Mouse (Mus musculus) hindbrain, embryonic 13.5 days (tissue): Measurements from ENCODE around the gene Kcns1. TPM values are rescaled to one million over a fixed set of nuclear protein-coding genes. Genes with fewer than 3 reads are reported as not detected.
"Not testable (repeated sequence)": the region's sequence is repeated elsewhere in the genome, so short reads cannot be mapped to it uniquely, and the experiment has no call there.

Experiments used
- ATAC-seq: fragments of 200-750 bp; cut with Nextera tagmentation; 2 replicates; pipeline ENCODE4 v1.8.0; 2017; ENCODE audit warnings: moderate TSS enrichment; ENCODE audit not compliant: low FRiP score
- H3K27ac ChIP-seq: fragments of 300-500 bp; sonication (generic); 2 replicates; pipeline ENCODE4 v1.5.1; 2015; ENCODE audit warnings: inconsistent platforms, mild to moderate bottlenecking, moderate library complexity
- H3K27me3 ChIP-seq: fragments of 300-500 bp; sonication (generic); 2 replicates; pipeline ENCODE4 v1.6.1; 2015; ENCODE audit warnings: mild to moderate bottlenecking, inconsistent platforms
- H3K36me3 ChIP-seq: fragments of 300-500 bp; sonication (generic); 2 replicates; pipeline ENCODE4 v1.6.1; 2015; ENCODE audit warnings: mild to moderate bottlenecking, inconsistent platforms
- H3K4me1 ChIP-seq: fragments of 300-500 bp; sonication (generic); replicated peaks from 2 replicates; pipeline ENCODE4 v1.6.1; 2015; ENCODE audit warnings: inconsistent platforms
- H3K4me2 ChIP-seq: fragments of 300-500 bp; sonication (generic); 2 replicates; pipeline ENCODE4 v1.6.1; 2015; ENCODE audit warnings: inconsistent platforms, mild to moderate bottlenecking, moderate library complexity
- H3K4me3 ChIP-seq: fragments of 300-500 bp; sonication (generic); 2 replicates; pipeline ENCODE4 v1.5.1; 2015; ENCODE audit warnings: mild to moderate bottlenecking, inconsistent platforms
- H3K9ac ChIP-seq: fragments of 300-500 bp; sonication (generic); 2 replicates; pipeline ENCODE4 v1.6.1; 2015; ENCODE audit warnings: mild to moderate bottlenecking, inconsistent platforms
- H3K9me3 ChIP-seq: fragments of 300-500 bp; sonication (generic); 2 replicates; pipeline ENCODE4 v1.6.1; 2016; ENCODE audit warnings: inconsistent platforms
- WGBS: fragments of 180-500 bp; shearing (Covaris S2); methylation state at CpG from one replicate; pipeline ENCODE4 v1.1.7; 2015; 5-methylcytosine and 5-hydroxymethylcytosine counted together
- polyA plus RNA-seq: library from polyadenylated mRNA; unstranded; fragments of >200 nt; fragmentation: Nextera tagmentation; extraction: Ambion mirVana; gene quantifications from 2 replicates; pipeline ENCODE4 v1.2.1, GENCODE M21; 2015

The Kcns1 gene
- 0.17 and 0.41 TPM in 2 replicates for polyA plus RNA-seq

GRCm38 (mm10) chr2:164170902-164171301 is at the start of gene Kcns1:
Kcns1 (minus strand) TSS chr2:164171113.
- Histone ChIP-seq H3K27me3 (peaks cover 87% of the 10 kb centered on the region), H3K9me3 (no peaks in the 10 kb centered on the region), H3K4me2 (peak within 1 kb of the TSS; percentile 66), H3K4me1 (peaks cover 29% of the 10 kb centered on the region), H3K36me3 (no peaks in the 10 kb centered on the region), H3K9ac (peak within 1 kb of the TSS; percentile 67), H3K4me3 (peak within 1 kb of the TSS; percentile 38), H3K27ac (no peak within 1 kb of the TSS)
- no peak for ATAC-seq
- under 1% methylated on average over 27 of the region's 29 CpGs for WGBS

- H3K9me3 ChIP-seq, result no peaks in the 10 kb centered on the region
- no peak overlapping the region for H3K27ac ChIP-seq
- no peak overlapping the region for H3K9ac ChIP-seq
- 90% methylated on average over 9 of the region's 9 CpGs for WGBS
- no peaks in the 10 kb centered on the region for H3K27me3 ChIP-seq
- no peak for ATAC-seq
- no peak overlapping the region for H3K4me2 ChIP-seq
- H3K4me1 ChIP-seq, result no peaks in the 10 kb centered on the region
- no peaks in the 10 kb centered on the region for H3K36me3 ChIP-seq
- H3K4me3 ChIP-seq, result no peak overlapping the region
These were observed 48.4 kb upstream of the Kcns1 start for GRCm38 (mm10) chr2:164219295-164219694.

GRCm38 (mm10) chr2:164212711-164213110 is 41.8 kb upstream of the Kcns1 start:
- H3K27ac ChIP-seq, result no peak overlapping the region
- H3K9me3 ChIP-seq, result no peaks in the 10 kb centered on the region
- no peak overlapping the region for H3K4me2 ChIP-seq
- 87% methylated on average over 5 of the region's 5 CpGs for WGBS
- H3K9ac ChIP-seq, result no peak overlapping the region
- no peak overlapping the region for H3K4me3 ChIP-seq
- no peaks in the 10 kb centered on the region for H3K27me3 ChIP-seq
- H3K4me1 ChIP-seq, result no peaks in the 10 kb centered on the region
- no peaks in the 10 kb centered on the region for H3K36me3 ChIP-seq
- ATAC-seq, result no peak

GRCm38 (mm10) chr2:164210892-164211291 is 40.0 kb upstream of the Kcns1 start:
- Histone ChIP-seq H3K4me3 (no peak overlapping the region), H3K36me3 (no peaks in the 10 kb centered on the region), H3K27ac (no peak overlapping the region), H3K4me1 (no peaks in the 10 kb centered on the region), H3K4me2 (no peak overlapping the region), H3K27me3 (no peaks in the 10 kb centered on the region), H3K9ac (no peak overlapping the region), H3K9me3 (no peaks in the 10 kb centered on the region)
- no peak for ATAC-seq
- WGBS, result 82% methylated on average over 4 of the region's 4 CpGs

- Histone ChIP-seq H3K4me3 (no peak overlapping the region), H3K36me3 (no peaks in the 10 kb centered on the region), H3K27me3 (no peaks in the 10 kb centered on the region), H3K9me3 (no peaks in the 10 kb centered on the region), H3K9ac (no peak overlapping the region), H3K27ac (no peak overlapping the region), H3K4me2 (no peak overlapping the region), H3K4me1 (no peaks in the 10 kb centered on the region)
- WGBS, result 95% methylated on average over 4 of the region's 4 CpGs
- ATAC-seq, result no peak
These were observed 35.8 kb upstream of the Kcns1 start for GRCm38 (mm10) chr2:164206676-164207075.

- 90% methylated on average over 10 of the region's 10 CpGs for WGBS
- H3K9ac ChIP-seq, H3K36me3 ChIP-seq, H3K4me1 ChIP-seq, H3K27me3 ChIP-seq, H3K27ac ChIP-seq, H3K9me3 ChIP-seq, ATAC-seq, H3K4me3 ChIP-seq, H3K4me2 ChIP-seq: not testable (repeated sequence)
These were observed 35.1 kb upstream of the Kcns1 start for GRCm38 (mm10) chr2:164206011-164206410.

- Histone ChIP-seq H3K27ac (no peak within 1 kb of the TSS), H3K9me3 (no peaks in the 10 kb centered on the region), H3K9ac (no peak within 1 kb of the TSS), H3K4me1 (no peaks in the 10 kb centered on the region), H3K4me2 (no peak within 1 kb of the TSS), H3K4me3 (no peak within 1 kb of the TSS), H3K27me3 (no peaks in the 10 kb centered on the region), H3K36me3 (no peaks in the 10 kb centered on the region)
- ATAC-seq, result no peak
- WGBS, result 78% methylated on average over 20 of the region's 20 CpGs
These were observed 28.9 kb upstream of the Kcns1 start, which contains the start of gene Wfdc15a for GRCm38 (mm10) chr2:164199626-164200327. Wfdc15a (minus strand) TSS chr2:164200130.

GRCm38 (mm10) chr2:164196700-164196990 is 25.7 kb upstream of the Kcns1 start:
- no peaks in the 10 kb centered on the region for H3K27me3 ChIP-seq
- no peaks in the 10 kb centered on the region for H3K36me3 ChIP-seq
- H3K27ac ChIP-seq, result no peak overlapping the region
- 88% methylated on average over 5 of the region's 5 CpGs for WGBS
- H3K9me3 ChIP-seq, result no peaks in the 10 kb centered on the region
- H3K4me1 ChIP-seq, result no peaks in the 10 kb centered on the region
- no peak overlapping the region for H3K4me2 ChIP-seq
- no peak overlapping the region for H3K4me3 ChIP-seq
- H3K9ac ChIP-seq, result no peak overlapping the region
- ATAC-seq, result no peak

- no peak overlapping the region for H3K9ac ChIP-seq
- no peaks in the 10 kb centered on the region for H3K9me3 ChIP-seq
- no peak overlapping the region for H3K4me2 ChIP-seq
- no peaks in the 10 kb centered on the region for H3K27me3 ChIP-seq
- H3K4me3 ChIP-seq, result no peak overlapping the region
- WGBS, result 90% methylated on average over 5 of the region's 5 CpGs
- ATAC-seq, result no peak
- H3K27ac ChIP-seq, result no peak overlapping the region
- no peaks in the 10 kb centered on the region for H3K4me1 ChIP-seq
- no peaks in the 10 kb centered on the region for H3K36me3 ChIP-seq
These were observed 25.2 kb upstream of the Kcns1 start for GRCm38 (mm10) chr2:164195971-164196699.

- H3K4me3 ChIP-seq, result no peak overlapping the region
- H3K4me2 ChIP-seq, result no peak overlapping the region
- no peak for ATAC-seq
- H3K9me3 ChIP-seq, result no peaks in the 10 kb centered on the region
- H3K36me3 ChIP-seq, result no peaks in the 10 kb centered on the region
- H3K27me3 ChIP-seq, result no peaks in the 10 kb centered on the region
- H3K27ac ChIP-seq, result no peak overlapping the region
- no peak overlapping the region for H3K9ac ChIP-seq
- no peaks in the 10 kb centered on the region for H3K4me1 ChIP-seq
- 86% methylated on average over 5 of the region's 5 CpGs for WGBS
These were observed 24.2 kb upstream of the Kcns1 start for GRCm38 (mm10) chr2:164194959-164195630.

GRCm38 (mm10) chr2:164192279-164192678 is 21.4 kb upstream of the Kcns1 start:
- no peak overlapping the region for H3K4me2 ChIP-seq
- no peaks in the 10 kb centered on the region for H3K27me3 ChIP-seq
- no peak for ATAC-seq
- H3K9me3 ChIP-seq, result no peaks in the 10 kb centered on the region
- H3K27ac ChIP-seq, result no peak overlapping the region
- no peak overlapping the region for H3K9ac ChIP-seq
- no peak overlapping the region for H3K4me3 ChIP-seq
- H3K36me3 ChIP-seq, result no peaks in the 10 kb centered on the region
- H3K4me1 ChIP-seq, result no peaks in the 10 kb centered on the region

GRCm38 (mm10) chr2:164190576-164190975 is 19.7 kb upstream of the Kcns1 start, which contains the start of gene Wfdc12:
Wfdc12 (minus strand) TSS chr2:164190608.
- no peak within 1 kb of the TSS for H3K27ac ChIP-seq
- H3K4me3 ChIP-seq, result no peak within 1 kb of the TSS
- H3K27me3 ChIP-seq, result no peaks in the 10 kb centered on the region
- no peak within 1 kb of the TSS for H3K9ac ChIP-seq
- H3K4me1 ChIP-seq, result no peaks in the 10 kb centered on the region
- WGBS, result 81% methylated on average over 6 of the region's 6 CpGs
- H3K36me3 ChIP-seq, result no peaks in the 10 kb centered on the region
- no peak for ATAC-seq
- no peaks in the 10 kb centered on the region for H3K9me3 ChIP-seq
- H3K4me2 ChIP-seq, result no peak within 1 kb of the TSS
